10 mouse cellular contexts compared by ENCODE assay signal in the genomic region with DNA sequence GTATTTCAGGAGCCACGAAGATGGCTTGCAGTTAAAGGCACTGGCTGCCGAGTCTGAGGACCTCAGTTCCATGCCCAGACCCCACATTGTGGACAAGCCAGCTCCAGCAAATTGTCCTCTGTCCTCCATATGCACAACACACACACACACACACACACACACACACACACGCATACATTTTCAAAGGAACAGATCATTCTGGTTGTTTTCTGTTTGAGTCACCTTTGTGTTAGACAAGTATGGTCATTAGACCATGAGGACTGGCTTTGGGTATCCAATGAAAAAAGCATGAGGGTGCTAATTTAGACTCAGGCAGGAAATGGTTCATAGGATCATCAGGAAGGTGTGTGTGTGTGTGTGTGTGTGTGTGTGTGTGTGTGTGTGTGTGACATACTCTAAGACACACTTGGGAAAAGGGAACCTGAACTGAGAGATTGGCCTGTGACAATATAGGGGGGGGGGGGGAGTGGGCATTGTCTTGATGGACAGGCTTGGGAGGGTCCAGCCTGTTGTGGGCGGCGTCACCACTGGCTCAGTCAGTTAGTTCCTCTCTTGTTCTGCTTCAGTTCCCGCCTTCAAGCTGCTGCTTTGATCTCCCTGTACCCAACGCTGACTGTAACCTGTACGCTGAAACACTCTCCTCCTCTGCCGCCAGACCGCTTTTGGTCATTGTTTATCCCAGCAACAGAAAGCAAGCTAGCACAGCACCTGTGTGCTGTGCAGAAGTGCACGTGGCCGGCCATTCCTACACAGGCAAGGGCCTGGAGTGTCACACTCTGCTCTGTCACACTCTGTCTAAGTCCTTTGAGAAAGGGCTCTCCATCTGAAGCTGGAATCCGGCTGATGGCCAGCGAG. TPM values are rescaled to one million over a fixed set of nuclear protein-coding genes. Genes with fewer than 3 reads are reported as not detected.
A peak's percentile ranks its signal among the peaks of the same experiment; 100 is the strongest.
DNase-seq lines count a peak whose midpoint lies in the region; ATAC-seq and TF ChIP-seq lines count a peak whose summit lies in the region.
"Had no signal": no experiment of that assay in that cellular context is flagged by ENCODE, and none has a peak within 500 bp of the region (broad histone marks: within the 10 kb centered on the region; RNA-seq: fewer than 3 reads in every experiment).

No protein-coding gene starts in this region.

- WGBS in heart, adult 2 months: 22% methylated on average over 14 of the region's 14 CpGs
- WGBS in lung, postnatal 0 days: 20% methylated on average over 12 of the region's 14 CpGs

- no peak for TF ChIP-seq EP300 in heart, adult 2 months (IDR thresholded peaks at IDR 0.05; ENCODE audit: insufficient read depth, low read depth, low read length)
- no peak for TF ChIP-seq EP300 in lung, postnatal 0 days (IDR thresholded peaks at IDR 0.05)

- H3K4me2 ChIP-seq in lung, postnatal 0 days (replicated peaks; ENCODE audit: low read depth, low read length): peak overlapping the region; percentile 27; the same call in 1 of the 2 replicates

- TF ChIP-seq POLR2A in heart, adult 2 months (IDR thresholded peaks at IDR 0.05; ENCODE audit: insufficient read depth, low read depth, low read length): no peak

- TF ChIP-seq CTCF in heart, adult 2 months (IDR thresholded peaks at IDR 0.05): no peak
- TF ChIP-seq CTCF in lung, postnatal 0 days (IDR thresholded peaks at IDR 0.05): no peak

- no peaks in the 10 kb centered on the region for H3K79me2 ChIP-seq in heart, adult 2 months (replicated peaks; ENCODE audit: control insufficient read depth, insufficient read depth, low read length)

- no peaks in the 10 kb centered on the region for H3K9me3 ChIP-seq in lung, postnatal 0 days (ENCODE audit: low read length)

- no peak overlapping the region; the same call in 1 of the 2 replicates for H3K27ac ChIP-seq in heart, adult 2 months
- H3K27ac ChIP-seq in lung, postnatal 0 days (ENCODE audit: low read length): no peak overlapping the region

- DNase-seq in heart, adult 2 months: no peak
- DNase-seq in heart, adult 9 months (ENCODE audit: low spot score in 2 of 2): no peak
- DNase-seq in R1 (ENCODE audit: low read depth, low spot score): peak; percentile 53
- peak; percentile 29 for DNase-seq in lung, postnatal 0 days (ENCODE audit: low spot score)
- peak; percentile 20 for DNase-seq in thymus, postnatal 25 days
- DNase-seq in left cerebral cortex, postnatal 14 days (ENCODE audit: low spot score in 2 of 2): no peak
- DNase-seq in layer of hippocampus, adult 9-11 months: no peak

- intact Hi-C loops in heart, adult 2 months (cut with DNase I): loop anchor here (5.0 kb wide), 1 partner anchor 110 kb away; no protein-coding TSS in a partner anchor
- intact Hi-C loops in left cerebral cortex, postnatal 14 days (cut with DNase I): no loop called here

- no peaks in the 10 kb centered on the region for H3K36me3 ChIP-seq in heart, adult 2 months (ENCODE audit: control insufficient read depth, insufficient read depth, low read length)
- no peaks in the 10 kb centered on the region for H3K36me3 ChIP-seq in lung, postnatal 0 days (ENCODE audit: insufficient read depth, low read length)

- no peak overlapping the region for H3K4me3 ChIP-seq in heart, adult 2 months
- no peak overlapping the region for H3K4me3 ChIP-seq in lung, postnatal 0 days (ENCODE audit: low read depth, low read length)
- H3K4me3 ChIP-seq: myocyte had no signal

- H3K27me3 ChIP-seq in heart, adult 2 months (ENCODE audit: control insufficient read depth, insufficient read depth, low read length): no peaks in the 10 kb centered on the region
- no peaks in the 10 kb centered on the region for H3K27me3 ChIP-seq in lung, postnatal 0 days (replicated peaks; ENCODE audit: insufficient read depth, low read length)
- H3K27me3 ChIP-seq: Patski had no signal

- peak; percentile 39 to 47 for ATAC-seq in hematopoietic stem cell, adult 5-6 weeks (replicated peaks in 1 of 2; ENCODE audit: insufficient read depth in 1 of 2, low FRiP score in 2 of 2, low TSS enrichment in 1 of 2, low read depth in 1 of 2, poor library complexity in 2 of 2, severe bottlenecking in 2 of 2)
- ATAC-seq in lung, postnatal 0 days: no peak
- ATAC-seq: Patski had no signal

- 0 out of 2 replicates have a peak overlapping the region, but pooled peaks have one; percentile 15 for H3K9ac ChIP-seq in heart, adult 2 months (ENCODE audit: low read depth, low read length)
- H3K9ac ChIP-seq in lung, postnatal 0 days (replicated peaks; ENCODE audit: low read depth): no peak overlapping the region

- peaks cover 10% of the 10 kb centered on the region for H3K4me1 ChIP-seq in heart, adult 2 months (ENCODE audit: control insufficient read depth, insufficient read depth, low read length)
- peaks cover 3% of the 10 kb centered on the region; the same call in 1 of the 2 replicates for H3K4me1 ChIP-seq in lung, postnatal 0 days (ENCODE audit: insufficient read depth, low read depth, low read length)

RNA-seq across cellular contexts. Expression of a gene that starts 3.1 kb away (rescaled TPM):
- 1 to 10 TPM; 4.5 to 4.8 TPM for total RNA-seq in heart, adult 2 months (2021)
- 8.3 and 11.2 TPM in 2 replicates for polyA plus RNA-seq in heart, adult 2 months (2012; rRNA removed)
- 21.4 and 26.2 TPM in 2 replicates for total RNA-seq in hematopoietic stem cell, adult 5-6 weeks (2017)
- 19.9 and 21.7 TPM in 2 replicates for polyA plus RNA-seq in lung, postnatal 0 days (2015; fragmentation: Nextera tagmentation; extraction: Ambion mirVana)
- total RNA-seq in left cerebral cortex, postnatal 14 days (2021): 10 to 100 TPM; 19.7 to 19.8 TPM

RNA-seq across cellular contexts. Expression of a gene that starts 56.8 kb away (rescaled TPM):
- total RNA-seq in heart, adult 2 months (2021): not detected
- 0.06 TPM in 1 of 2 replicates, not detected in the other for polyA plus RNA-seq in heart, adult 2 months (2012; rRNA removed)
- not detected in 2 replicates for total RNA-seq in hematopoietic stem cell, adult 5-6 weeks (2017)
- not detected in 2 replicates for polyA plus RNA-seq in lung, postnatal 0 days (2015; fragmentation: Nextera tagmentation; extraction: Ambion mirVana)
- total RNA-seq in left cerebral cortex, postnatal 14 days (2021): not detected
- polyA plus RNA-seq: Patski had no signal

Comparison
In these comparisons a context has a peak if more than half of its experiments do, and no peak if none do; other contexts are left out.
1. DNase-seq: peak in R1 (single experiment), lung, postnatal 0 days (single experiment) and thymus, postnatal 25 days (single experiment); none in heart, adult 2 months (0 of 2), heart, adult 9 months (0 of 2), left cerebral cortex, postnatal 14 days (0 of 2) and layer of hippocampus, adult 9-11 months (single experiment).